Mouse (Mus musculus): ENCODE results near the gene Fam53a.

- no peak for TF ChIP-seq POLR2A (IDR thresholded peaks at IDR 0.05; ENCODE audit: insufficient read depth, low read length)
- TF ChIP-seq CTCF (IDR thresholded peaks at IDR 0.05; ENCODE audit: low read depth, low read length) = peak; percentile 45
Observed at GRCm38 (mm10) chr5:33640652-33641051, 11.2 kb upstream of the Fam53a start.
